Mouse (Mus musculus) inflammation-experienced regulatory T-cells, adult 6 months (primary cell): Measurements from ENCODE around the gene Kat14. TPM values are rescaled to one million over a fixed set of nuclear protein-coding genes. Genes with fewer than 3 reads are reported as not detected.
A peak's percentile ranks its signal among the peaks of the same experiment; 100 is the strongest.

ENCODE experiments used
- ATAC-seq: one replicate; pipeline ENCODE4 v1.8.0; 2017
- polyA plus RNA-seq, 3 experiments: library from polyadenylated mRNA; unstranded; fragments of 100-300 nt; shearing (Covaris generic); gene quantifications; one replicate each; pipeline ENCODE4 v1.2.1; 2017

The Kat14 gene
- polyA plus RNA-seq, 3 experiments from 2014 or later, result 10.8 to 20.3 (median 15.7) TPM

DNA sequence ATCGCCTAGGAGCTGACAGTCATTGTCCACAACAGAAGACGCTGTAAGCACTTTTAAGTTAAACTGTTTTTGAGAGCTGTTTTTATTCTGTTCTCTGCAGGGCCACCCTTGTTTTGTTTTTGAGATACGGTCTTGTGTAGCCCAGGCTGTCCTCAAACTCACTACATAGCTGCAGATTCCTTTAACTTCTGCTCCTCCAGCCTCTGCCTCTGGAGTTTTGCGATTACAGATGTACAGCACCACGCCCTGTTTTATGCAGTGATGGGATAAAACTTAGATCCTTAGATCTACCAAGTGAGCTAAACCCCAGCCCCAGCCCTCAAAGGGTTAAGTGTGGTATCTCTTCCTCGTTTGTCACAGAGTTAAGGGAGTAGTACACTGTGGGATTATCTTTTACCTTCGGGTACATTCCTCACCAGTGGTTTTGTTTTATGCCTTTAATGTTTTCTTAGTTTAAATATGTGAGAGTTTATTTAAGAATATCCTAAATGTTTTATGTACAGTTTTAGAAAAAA is 13.9 kb downstream of the Kat14 start:
- ATAC-seq, result no peak

DNA sequence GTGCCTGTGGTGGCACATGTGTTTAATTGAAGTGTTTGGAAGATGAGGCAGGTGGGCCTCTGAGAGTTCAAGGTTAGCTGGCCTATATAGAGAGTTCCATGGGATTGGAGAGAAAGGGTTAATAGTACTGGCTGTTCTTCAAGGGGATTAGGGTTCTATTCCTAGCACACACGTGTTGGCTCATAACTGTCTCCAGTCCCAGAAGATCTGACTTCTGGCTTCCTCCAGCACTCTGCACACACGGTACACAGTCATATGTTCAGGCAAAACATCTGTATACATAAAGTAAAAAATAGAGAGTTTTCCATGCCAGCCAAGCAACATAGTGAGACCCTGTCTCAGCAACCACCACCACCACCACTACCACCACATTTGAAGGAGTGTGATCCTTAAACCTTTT is 17.5 kb downstream of the Kat14 start:
- ATAC-seq, result no peak

GRCm38 (mm10) chr2:144388416-144388815 is 19.6 kb downstream of the Kat14 start:
- no peak for ATAC-seq

DNA sequence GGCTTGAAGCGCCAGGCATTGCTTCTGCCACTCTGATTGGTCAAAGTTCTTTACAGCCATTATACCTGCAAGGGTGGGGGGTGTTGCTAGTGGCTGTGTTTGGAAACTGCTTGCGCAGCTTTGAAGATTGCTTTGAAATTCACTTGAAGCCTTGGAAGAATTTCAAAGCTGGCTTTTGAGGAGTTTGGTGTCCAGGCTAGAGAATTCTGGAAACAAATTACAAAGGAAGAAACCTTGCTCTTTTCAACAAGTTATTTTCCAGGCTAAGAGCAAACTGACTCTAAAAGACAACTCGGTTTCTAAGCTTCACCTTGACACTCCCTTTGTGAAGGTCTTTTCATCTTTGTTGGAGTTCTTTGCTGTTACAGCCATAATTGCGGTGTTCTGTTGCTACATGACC is 30.7 kb downstream of the Kat14 start:
- ATAC-seq, result no peak

DNA sequence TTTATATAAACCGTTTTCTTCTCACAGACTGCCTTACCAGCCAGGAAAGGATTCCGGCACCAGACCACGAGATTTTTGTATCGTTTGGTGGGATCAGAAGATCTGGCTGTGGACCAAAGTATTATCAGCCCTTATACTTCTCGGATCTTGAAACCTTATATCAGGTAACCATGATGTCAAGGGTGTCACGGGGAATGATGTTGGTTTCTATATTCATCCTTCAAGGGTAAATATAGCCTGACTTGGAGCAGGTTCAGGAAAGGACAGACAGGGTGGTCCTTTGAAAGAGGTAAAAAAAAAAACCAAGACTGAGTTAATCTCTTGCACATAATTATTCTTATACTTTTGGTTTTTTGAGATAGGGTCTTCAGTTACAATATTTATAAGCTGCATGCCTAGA is 31.9 kb downstream of the Kat14 start:
- ATAC-seq, result no peak

- no peak for ATAC-seq
These were observed 40.3 kb downstream of the Kat14 start for GRCm38 (mm10) chr2:144409037-144409436.

GRCm38 (mm10) chr2:144410603-144411002 is 41.8 kb downstream of the Kat14 start:
- ATAC-seq, result no peak

GRCm38 (mm10) chr2:144414646-144415045 is 45.9 kb downstream of the Kat14 start:
- ATAC-seq, result no peak

GRCm38 (mm10) chr2:144416859-144417258 is 48.1 kb downstream of the Kat14 start:
- no peak for ATAC-seq

- no peak for ATAC-seq
These were observed 49.3 kb downstream of the Kat14 start for GRCm38 (mm10) chr2:144418062-144418461.

DNA sequence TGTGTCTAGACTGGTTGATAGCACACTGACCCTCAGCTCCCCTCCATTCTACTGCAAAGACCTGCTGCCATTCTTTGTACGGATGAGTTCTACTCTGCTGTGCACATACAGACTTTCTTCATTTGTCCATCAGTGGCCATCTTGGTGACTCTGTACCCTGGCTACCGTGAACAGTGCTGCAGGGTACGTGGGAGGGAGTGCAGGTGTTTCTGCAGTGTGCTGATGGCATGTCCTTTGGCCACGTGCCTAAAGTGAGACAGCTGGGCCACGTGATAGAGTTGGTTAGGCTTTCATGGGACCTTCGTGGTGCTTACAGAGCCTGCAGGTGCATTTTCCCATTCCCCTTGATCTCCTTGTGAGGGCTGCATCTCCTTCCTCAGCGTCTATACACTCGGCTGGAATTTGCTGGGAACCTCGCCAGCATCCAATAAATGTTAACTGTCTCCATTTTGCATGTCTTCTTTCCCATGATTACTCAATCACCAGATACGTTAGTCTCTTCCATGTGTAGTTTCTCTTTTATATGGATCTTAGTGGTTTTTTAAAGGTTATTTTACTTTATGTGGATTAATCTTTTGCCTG is 53.4 kb downstream of the Kat14 start:
- ATAC-seq, result no peak

- no peak for ATAC-seq
These were observed 57.0 kb downstream of the Kat14 start for GRCm38 (mm10) chr2:144425761-144426160.

- ATAC-seq, result no peak
These were observed 59.1 kb downstream of the Kat14 start for GRCm38 (mm10) chr2:144427852-144428251.

GRCm38 (mm10) chr2:144428659-144429058 is 59.9 kb downstream of the Kat14 start:
- ATAC-seq, result no peak

DNA sequence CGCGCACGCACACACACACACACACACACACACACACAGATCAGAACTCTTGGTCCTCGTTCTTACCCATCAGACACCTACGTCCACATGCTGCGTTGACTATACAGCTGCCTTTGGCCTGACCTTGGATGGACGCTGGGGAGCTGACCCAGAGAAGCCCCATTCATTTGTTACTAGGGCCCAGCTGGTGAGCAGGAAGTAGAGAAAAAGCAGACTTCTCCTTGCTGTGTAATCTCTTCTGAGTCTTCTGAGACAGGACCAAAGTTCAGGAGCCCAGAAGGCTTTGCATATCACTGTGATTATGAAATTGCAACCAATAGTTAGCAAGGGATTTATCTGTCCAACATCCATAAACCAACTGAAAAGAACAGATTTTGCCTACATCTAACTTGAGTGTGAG is 60.4 kb downstream of the Kat14 start:
- ATAC-seq, result no peak

DNA sequence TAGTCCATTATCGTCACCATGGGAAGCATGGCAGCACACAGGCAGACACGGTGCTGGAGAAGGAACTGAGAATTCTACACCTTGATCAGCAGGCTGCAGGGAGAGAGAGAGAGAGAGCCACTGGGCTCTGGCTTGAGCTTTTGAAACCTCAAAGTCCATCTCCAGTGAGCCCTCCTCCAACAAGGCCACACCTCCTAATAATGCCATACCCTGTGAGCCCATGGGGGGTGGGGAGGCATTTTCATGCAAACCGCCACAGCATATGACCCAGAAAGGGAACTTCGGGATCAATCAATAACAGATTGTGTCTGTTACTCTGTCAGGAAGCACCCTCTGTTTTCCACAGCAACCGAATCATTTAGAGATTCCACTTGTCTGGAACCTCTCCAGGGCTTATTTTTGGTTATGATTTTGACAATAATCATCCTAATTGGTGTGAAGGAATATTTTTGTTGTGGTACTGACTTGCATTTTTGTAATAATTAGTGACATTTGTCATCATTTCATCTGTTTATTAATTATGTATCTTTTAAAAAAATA is 62.6 kb downstream of the Kat14 start:
- no peak for ATAC-seq

DNA sequence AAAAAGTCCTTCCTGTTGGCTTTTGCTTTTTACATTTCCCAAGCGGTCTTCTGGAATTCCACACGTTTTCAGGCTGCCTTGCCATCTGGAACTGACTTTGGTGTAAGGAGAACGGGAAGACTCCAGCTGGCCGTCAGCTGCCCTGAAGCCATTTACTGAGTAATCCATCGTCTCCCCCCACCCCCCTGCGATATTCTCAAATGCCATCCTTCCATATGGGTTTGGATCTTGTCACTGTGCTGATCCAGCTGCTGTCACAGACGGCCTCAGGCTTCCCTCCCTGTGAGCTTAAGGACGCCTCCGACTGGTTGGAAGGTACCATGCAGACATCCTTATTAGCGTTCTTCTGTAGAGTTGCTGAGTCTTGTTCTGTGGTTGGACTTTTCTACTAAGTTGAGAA is 66.9 kb downstream of the Kat14 start:
- no peak for ATAC-seq

DNA sequence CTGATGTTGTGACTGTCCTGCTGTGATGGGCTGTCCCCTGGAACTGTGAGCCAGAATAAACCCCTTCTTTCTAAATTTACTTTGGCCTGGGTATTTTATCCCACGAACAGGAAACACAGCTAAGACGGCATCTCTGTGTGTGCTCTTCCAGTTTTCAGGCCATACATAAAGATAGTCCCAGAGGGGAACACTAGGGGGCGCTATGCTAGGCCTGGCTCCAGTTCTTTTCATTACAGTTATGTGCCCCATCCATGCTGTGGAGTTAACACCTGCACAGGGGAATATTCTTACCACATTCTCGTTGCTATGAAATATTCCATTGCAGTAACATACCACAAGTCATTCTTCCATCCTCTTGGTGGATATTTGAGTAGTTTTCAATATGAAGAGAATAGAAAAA is 69.6 kb downstream of the Kat14 start:
- ATAC-seq, result no peak

GRCm38 (mm10) chr2:144439191-144439700 is 70.5 kb downstream of the Kat14 start:
- no peak for ATAC-seq

GRCm38 (mm10) chr2:144441386-144441915 is 72.7 kb downstream of the Kat14 start:
- no peak for ATAC-seq

DNA sequence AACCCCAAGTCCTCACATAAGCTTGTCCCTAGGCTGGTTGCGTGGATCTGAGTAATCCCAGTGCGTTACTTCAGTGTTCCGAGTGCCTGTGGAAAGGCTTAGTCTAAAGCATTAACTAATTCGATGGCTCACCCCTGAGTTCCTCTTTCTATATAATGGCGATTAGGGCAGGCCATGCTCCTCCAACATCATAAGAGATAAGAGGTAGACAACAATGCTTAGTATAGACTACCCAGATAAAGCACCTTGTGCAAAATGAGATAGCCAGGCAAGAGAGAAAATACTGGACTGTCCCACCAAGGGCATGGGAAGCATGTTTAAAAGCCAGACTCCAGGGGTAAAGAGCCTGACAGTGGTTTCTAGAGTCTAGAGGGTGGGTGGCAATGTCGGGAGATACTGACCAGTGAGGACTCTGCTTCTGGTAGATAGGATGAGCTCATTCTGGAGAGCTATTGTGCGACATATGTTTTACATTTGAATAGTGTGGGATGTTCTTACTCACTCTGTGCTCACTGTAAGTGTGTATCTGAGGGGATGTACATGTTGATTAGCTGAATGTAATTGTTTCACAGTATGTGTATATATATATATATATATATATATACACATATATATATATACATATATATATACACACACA is 77.7 kb downstream of the Kat14 start:
- no peak for ATAC-seq

DNA sequence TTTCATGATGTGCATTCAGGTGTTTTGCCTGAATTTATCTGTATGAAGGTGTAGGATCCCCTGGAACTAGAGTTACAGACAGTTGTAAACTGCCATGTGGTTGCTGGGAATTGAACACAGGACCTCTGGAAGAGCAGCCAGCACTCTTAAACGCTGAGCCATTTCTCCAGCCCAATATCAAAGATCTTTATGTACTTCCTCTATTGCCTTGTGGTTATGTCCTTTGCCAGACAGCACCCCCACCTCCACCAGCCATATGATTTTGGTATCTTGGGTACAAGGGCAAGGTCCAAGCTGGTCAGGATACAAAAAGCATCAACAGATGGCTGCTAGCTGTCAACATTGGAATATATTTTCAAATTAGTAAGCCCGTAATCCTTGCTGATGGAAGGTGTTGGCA is 81.6 kb downstream of the Kat14 start:
- no peak for ATAC-seq

DNA sequence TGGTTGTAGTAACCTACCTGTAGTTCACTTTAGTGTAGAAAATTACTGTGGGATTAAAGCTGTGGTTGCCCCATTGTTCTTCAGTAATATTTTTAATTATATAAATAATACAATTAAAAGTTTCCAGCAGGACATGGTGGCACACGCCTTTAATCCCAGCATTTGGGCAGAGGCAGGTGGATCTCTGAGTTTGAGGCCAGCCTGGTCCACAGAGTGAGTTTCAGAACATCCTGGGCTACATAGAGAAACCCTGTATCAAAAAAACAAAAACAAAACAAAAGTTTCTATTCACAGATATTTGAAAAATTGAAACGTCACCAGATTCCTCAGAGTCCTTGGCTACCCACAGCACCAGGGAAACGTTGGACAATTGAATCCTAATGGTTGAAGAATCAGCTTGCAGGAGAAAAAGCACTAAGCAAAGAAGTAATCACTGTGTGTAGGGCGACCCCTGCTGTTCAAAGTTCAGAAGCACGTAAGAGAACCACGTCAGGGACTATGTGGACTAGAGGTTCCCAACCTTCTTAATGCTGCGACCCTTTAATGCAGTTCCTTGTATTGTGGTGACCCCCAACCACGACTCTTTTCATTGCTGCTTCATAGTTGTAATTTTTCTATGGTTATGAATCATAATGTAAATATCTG is 83.7 kb downstream of the Kat14 start:
- peak; percentile 88 for ATAC-seq
